Mouse (Mus musculus): Measurements from ENCODE around the gene 2900011O08Rik.

DNA sequence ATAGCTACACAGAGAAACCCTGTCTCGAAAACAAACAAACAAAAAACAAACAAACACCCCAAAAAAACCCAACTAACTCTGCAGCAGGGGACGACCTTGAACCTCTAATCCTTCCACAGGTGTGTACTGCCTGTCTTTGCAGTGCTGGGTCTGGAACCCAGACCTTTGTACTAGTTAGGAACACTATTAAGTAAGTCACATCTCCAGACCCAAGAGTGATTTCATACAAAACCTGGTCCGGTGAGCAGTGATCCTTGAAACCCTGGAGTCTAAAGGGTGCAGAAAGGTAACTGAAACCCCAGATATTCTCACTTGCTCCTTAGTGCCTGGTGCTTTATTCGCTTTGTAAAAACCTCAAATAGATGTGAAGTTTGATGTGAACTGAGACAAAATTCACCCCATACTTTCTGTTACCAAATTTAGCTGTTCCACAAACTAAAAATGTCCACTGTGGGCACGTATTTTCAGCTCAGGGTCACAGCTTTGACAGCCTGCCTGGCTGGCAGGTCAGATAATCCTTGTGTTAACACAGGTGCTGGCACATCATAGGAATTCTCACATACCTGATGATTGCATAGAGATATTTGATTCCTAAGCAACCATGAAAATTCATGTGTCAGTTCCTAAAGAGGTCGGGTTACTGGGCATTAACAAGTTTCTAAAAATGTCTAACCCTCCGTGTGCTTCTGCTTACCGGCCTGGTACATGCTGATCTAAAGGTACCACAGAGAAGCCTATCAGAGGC is 17.2 kb downstream of the 2900011O08Rik start:
- TF ChIP-seq POLR2A (IDR thresholded peaks at IDR 0.05; ENCODE audit: insufficient read depth, low read depth, low read length), result no peak
- TF ChIP-seq CTCF (IDR thresholded peaks at IDR 0.05; ENCODE audit: insufficient read depth, low read depth, low read length), result no peak

Data from olfactory bulb, adult 2 months (tissue).